Mouse (Mus musculus) c-Kit-positive CD71-negative TER-119-negative erythroid progenitor cells, embryonic 14.5 days (primary cell): Measurements from ENCODE around the gene Hpdl.
"Not testable (repeated sequence)": the region's sequence is repeated elsewhere in the genome, so short reads cannot be mapped to it uniquely, and the experiment has no call there.

ENCODE experiments used
- DNase-seq: peaks from one replicate; pipeline ENCODE4 v3.0.0-alpha.2; 2013; ENCODE audit warnings: low read depth

The Hpdl gene

DNA sequence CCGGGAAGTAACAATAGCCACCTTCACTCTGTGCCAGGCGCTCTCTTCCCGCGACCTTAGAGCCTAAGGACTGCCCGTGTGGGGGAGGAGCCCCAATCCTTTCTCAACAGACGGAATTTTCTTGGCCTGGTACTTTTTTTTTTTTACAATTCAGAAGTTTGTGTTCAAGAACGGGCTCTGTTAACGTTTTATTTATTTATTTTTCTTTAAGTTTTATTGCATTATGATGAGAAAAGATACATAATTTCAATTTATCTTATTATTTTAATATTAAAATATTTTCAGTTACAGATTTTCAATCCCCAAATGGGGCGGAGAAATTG lies at the start of gene Hpdl:
TSS of gene Hpdl (minus strand) at position 14 of the 323 bp plus-strand sequence.
- DNase-seq: no peak

DNA sequence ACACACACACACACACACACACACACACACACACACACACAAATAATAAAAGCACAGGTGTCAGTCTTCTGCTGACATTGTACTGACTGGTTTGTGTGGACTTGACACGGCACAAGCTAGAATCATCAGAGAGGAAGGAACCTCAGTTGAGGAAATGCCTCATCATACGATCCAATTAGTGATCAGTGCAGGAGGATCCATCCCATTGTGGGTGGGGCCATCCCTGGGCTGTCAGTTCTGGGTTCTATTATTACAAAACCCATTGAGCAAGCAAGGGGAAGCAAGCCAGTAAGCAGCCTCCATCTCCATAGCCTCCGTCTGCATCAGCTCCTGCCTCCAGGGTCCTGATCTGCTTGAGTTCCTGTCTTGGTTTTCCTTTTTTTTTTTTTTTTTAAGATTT lies 48.4 kb upstream of the Hpdl start:
- no peak for DNase-seq

DNA sequence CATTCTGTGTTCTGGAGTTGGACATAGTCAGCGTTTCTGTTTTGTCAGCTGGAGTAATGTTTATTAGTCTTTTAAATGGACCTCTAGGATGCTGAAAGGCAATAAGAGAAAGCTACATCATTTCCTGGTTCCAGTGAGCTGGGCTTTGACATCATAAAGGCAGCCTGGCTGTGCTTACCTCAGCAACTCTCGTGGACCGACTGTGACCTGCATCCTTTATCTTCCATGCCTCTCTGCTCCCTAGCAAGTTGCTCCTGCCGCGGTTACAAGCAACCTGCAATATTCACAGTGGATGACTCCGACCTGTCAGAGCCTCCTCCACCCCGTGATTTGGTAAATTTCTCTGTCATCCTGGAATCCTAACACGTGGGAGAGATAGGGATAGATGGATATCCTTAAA lies 40.5 kb upstream of the Hpdl start:
- DNase-seq: no peak

DNA sequence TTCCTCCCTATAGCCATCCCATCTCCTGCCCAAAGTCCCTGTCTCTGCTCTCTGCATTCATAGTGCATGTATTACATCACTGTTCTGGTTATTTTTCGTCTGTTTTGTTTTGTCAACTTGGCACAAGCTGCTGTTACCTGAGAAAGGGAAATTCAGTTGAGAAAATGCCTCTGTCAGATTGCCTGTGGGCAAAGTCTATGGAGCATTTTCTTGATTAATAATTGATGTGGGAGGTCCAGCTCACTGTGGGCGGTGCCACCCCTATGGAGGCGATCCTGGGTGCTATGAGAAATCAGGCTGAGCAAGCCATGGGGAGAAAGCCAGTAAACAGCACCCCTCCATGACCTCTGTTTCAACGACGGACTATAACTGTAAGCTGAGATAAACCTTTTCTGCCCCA lies 38.2 kb upstream of the Hpdl start:
- DNase-seq: no peak

DNA sequence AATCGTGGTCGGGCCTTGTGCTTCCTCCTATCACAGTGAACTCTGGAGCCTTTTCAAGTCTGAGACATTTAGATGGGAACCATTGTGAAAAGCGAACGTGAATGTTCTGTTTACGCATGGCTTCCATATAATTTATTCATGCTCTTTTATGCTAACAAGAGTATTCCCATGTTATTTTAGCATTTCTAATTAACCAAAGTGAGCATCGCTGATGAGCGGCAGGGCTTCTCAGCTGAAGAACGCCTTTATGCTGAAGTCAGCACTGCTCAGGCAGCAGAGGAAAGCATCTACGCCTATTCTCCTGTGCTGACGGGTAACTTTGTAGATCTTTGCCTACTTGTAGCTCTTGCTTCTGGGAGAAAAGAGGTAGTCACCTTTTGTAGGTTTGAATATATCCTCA lies 35.7 kb upstream of the Hpdl start:
- no peak for DNase-seq

DNA sequence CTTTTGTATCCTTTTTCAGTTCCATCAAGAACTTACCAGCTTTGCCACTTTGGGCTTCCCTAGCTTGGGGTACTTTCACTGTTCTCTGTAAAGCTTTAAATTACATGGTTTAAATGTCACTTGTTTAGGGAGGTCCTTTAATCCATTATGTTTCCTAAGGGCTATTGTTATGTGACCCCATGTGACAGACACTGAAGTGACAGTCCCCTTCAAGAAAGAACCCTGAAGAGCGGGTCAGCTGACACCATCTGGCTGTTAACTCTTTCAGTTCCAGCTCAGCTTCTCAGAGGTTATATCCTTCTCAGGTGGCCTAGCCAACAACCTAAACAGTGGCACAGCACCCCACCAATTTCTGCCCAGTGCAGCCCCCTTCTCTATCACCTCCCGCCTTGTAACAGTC lies 32.8 kb upstream of the Hpdl start:
- no peak for DNase-seq

DNA sequence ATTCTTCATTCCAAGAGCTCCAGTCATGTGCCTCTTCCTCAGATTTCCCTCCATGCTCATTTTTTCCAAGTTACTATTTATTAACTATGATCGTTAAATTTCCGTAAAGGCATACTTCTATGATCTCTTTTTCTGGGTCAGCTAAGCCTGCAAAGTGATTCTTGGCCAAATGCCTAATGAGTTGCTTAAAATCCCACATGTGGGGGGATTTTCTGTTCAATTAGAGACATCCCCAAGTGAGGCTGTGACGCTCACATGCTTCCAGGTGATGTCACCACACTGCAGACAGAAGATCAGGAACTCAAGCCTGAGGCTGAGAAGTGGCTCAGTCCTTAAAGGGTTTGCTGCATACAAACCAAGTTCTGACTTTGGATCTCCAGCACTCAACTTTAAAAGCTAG lies 28.4 kb upstream of the Hpdl start:
- DNase-seq: no peak

DNA sequence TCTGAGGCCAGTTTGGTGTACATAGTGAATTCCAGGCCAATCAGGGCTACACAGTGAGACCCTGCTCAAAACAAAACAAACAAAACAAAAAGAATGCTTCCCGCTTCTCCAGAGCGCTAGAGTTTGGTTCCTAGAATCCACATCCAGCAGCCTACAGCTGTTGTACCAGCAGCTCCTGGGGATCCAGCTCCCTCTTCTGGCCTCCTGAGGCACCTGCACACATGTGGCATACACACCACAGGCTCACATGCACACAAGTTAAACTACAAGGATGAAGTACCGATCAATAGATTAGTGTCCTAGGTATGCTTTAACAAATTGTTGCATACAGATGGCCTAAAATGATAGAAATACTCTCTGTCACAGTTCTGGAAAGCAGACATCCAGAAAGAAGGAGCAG lies 22.8 kb upstream of the Hpdl start:
- no peak for DNase-seq

DNA sequence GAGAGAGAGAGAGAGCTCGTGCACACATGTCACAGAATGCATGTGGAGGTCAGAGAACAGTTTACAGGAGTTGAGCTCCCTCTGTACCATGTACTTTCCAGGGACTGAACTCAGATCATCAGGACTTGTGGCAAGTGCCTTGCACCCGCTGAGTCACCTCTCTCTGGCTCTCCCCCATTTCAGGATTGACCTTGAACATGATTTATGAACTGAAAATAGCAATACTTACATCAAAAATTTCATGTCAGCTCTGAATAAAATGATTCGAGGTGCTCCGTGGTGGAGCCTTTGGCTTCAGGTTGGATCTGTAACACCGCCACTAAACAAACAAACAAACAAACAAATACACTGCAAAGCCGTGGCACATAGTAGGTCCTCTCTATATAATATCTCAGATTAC lies 19.3 kb upstream of the Hpdl start:
- no peak for DNase-seq

DNA sequence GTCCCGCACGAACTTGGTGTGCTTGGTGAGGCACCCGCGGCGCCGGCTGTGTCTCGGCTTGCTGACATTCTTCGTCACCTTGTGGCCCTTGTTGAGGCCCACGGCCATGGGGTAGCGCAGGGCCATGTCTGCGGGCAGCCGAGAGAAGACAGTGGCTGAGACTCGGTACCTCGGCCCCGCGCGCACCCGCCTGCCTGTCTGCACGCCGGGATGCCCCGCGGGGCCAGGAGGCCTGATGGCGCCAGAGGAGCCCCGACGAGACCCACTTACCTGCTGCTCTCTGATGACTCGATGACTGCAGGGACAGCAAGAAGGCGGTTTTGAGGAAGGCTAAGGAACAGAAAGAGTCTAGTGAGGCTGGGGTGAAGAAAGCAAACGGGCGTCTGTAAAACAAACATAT lies 18.6 kb upstream of the Hpdl start:
- not testable (repeated sequence) for DNase-seq

DNA sequence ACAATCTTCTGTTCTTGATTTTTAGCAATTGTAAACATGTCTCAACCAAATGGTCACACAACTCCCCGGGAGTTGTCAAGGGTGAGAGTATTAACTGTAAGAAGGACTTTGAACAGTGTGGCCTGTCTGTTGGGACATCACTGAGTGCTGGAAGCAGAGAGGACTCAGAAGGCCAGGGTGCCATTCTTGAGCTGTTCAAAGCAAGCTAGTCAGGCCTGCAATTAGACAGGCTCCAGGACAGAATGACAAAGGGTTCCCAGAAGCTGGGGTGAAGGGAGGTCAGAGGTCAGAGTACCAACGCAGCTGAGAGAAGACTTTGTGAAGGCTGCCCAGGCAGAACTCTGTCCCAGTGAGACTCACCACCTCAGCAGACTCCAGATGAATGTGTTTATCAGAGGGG lies 17.5 kb upstream of the Hpdl start:
- no peak for DNase-seq

DNA sequence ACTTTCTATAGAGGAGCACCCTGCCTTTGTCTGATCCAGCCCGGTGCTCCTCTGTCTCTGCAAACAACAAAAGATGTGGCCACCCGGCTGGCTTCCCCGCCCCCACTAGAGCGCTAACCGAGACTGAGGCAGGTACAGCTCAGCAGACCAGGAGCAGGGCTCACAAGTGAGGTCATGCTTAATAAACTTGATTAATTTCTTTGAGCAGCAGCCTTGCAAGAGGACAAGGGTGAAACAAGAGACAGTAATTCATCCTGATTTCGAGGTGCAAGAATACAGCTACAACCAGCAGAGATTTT lies 8.5 kb upstream of the Hpdl start:
- no peak for DNase-seq

DNA sequence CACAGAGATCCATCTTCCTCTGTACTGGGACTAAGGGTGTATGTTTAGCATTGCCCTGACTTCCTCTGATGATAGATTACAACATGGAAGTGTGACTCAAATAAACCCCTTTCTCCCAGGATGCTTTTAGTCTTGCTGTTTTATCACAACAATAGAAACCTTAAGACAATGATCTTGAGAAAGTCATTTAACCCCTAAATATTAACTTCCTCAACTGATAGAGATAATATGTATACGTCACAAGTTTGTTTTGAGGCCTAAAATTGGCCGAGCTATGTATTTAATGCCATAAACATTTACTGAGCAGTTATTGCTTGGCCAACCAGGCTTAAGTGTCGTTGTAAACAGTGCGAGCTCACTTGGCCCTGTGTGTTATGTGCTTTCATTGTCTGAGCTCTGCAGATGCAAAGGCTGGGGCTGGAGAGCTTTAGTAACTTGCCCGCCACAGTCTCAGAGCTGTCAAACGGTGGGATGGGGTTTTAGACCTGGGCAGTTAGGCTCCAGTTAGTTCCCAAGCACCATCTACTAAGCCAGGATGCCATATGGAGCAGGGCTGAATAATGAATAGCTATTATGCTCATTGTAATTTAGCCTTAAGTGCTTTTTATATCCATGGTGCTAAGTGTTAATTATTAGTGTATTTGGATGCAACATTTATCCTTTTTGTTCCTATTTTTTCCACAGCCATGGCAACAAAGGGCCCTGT lies 8.0 kb upstream of the Hpdl start:
- DNase-seq: no peak

DNA sequence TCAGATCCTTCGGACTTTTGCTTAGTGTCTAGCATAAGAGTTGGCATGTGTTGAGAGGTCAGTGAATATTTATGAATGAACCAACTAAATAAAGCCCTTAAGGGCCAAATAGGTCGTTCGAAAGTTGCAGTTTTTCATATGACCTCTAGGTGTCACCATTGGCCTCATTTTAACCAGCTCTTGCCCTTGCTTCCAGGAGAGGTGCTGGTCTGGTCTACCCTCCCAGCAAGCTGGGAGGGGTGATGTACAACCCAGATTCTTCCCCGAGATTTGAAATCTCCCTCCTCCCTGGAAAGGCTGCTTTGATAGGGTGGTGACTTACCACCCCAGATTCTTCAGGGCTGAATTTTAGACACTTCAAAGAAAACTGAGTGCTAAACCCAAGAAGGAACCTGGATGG lies 6.3 kb upstream of the Hpdl start:
- DNase-seq: peak; percentile 56

DNA sequence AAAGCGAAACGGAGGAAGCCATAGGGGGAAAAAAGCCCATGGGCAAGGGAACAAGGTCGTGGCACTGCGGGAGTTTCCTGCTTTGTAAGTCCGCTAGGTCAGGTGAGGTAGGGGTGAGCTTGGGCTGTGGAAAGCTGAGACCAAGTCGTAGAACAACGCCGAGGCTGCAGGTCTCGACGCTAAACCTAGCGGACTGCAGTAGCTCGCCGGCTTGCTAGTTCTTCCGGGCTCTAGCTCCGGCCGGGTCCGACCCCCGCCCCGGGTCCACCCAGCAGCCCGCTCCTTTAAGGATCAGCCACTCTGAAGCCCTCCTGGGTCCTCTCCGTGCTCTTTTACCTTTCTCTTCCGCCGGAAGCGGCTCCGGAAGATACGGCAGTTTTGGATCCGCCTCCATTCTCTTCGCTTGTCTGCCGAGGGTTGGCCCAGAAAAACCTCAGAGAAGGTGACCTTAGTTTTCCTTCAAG lies 3.1 kb upstream of the Hpdl start:
- no peak for DNase-seq

DNA sequence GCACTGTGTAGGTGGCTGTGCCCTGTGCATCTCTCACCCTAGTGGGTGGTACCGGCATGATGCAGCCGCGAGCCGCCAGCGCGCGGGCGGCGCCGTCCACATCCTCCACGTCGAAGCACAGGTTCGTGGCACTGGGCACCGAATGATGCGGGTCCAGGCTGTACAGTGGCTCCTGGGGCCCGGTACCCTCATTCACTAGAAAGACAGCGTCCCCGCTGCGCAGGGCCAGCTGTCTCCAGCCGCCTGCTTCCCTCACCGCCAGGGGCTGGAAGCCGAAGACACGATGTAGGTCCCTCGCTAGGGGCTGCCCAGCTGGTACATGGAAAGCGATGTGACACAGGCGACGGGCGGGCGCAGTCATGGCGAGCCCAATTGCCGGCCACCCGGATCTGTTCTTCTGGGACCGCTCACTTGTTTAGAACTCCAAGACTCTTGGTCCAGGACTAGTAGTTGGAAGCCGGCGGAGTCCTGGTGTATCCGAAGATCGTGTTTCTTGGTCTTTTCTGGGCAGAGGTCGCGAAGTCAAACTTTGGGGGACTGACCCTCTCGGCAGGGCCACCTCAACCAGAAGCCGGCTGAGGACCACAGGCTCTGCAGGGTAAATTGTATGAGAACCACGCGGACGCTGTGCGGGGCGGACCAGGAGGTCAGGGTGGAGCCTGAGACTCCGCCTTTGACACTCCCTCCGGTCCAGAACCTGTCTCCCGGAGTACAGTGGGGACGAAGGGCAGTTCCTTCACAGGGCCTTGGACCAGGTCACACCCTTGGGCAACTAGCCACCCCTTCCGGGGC lies 409 bp downstream of the Hpdl start:
- DNase-seq: no peak

DNA sequence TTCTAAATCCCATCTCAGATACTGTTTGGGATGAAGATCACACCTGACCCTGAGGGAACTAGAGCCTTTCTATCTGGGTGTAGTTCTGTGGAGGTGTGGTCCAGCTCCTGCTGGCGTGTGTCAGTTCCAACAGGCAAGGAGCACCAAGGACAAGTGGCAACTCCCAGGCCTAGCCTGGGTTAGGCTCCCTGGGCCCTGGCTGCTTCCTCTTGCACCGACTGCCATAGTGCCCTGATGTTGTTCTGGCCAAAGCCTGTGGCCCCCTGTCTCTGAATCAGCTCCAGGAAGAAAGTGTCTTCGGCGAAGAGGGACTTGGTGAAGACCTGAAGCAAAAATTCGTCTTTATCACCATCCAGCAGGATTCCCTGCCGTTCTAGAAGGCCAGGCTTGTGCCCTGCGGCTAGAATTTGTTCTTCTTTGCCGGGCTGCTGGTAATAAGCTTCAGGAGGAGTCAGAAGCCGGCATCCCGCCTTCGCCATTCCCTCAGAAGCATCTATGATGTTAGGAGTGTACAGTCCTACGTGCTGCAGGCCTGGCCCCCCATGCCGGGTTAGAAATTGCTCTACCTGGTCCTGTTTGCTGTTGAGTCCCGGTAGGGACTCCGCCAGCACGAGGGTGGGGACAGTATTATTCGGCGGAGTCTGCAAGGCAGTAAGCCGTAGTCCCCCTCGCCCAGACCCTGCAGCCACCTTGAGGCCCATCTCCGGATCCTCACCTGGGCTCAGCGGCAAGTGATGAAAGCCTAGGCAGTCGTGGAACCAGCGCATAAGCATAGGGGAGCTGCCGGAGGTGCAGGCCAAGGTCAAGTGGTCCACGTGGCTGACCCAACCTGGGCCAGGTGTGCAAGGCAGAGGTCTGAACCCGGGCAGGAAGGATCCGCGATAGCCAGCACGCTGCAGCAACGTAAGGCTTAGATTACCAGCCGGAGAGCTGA lies 1.3 kb downstream of the Hpdl start:
- no peak for DNase-seq

DNA sequence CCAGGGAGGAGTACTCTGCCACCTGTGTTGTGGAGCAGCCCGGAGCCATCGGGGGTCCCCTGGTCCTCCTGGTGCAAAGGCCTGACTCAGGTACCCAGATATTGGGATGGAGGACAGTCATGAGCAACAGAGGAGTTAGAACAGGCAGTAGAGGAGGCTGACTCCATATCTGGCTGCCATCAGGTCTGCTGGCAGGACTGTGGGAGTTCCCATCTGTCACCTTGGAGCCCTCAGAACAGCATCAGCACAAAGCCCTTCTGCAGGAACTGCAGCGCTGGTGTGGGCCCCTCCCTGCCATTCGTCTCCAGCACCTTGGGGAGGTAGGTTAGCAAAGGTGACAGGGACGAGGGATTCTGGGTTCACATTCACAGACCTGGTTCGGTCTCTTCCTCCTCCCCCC lies 4.0 kb downstream of the Hpdl start:
- no peak for DNase-seq

DNA sequence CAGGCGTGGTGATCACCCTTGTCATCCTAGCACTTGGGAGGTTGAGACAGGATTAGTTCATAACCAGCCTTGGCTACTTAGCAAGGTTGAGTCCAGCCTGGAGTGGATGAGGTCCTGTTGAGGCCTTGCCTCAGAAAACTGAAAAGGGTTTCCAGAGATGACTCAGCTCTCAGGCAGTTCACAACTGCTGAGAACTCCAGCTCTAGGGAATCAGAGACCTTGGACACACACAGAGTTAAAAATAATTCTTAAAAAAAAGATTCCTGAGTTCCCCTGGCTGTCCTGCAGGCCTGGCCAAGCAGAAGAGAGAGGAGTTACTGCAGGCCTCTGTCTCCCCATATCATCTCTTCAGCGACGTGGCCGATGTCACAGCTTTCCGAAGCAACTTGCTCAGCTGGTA lies 6.2 kb downstream of the Hpdl start:
- no peak for DNase-seq

DNA sequence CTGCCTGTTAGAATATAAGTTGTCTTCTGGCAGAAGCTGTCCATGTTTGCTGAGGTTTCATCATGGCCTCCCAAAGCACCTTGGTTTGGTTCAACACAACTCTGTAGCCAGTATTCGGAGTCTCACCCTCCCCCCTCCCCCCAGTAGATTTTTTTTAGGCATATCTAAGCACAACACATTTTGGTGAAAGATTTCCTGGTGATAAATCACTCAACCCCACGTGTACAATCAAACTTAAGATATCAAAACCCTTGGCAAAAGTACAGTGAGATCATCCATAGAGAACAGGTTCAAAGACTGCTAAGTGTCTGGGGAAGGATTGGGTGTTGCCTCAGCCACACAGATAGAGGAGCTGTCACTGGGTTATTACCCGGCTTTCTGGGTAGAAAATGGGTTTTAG lies 10.5 kb downstream of the Hpdl start:
- no peak for DNase-seq

DNA sequence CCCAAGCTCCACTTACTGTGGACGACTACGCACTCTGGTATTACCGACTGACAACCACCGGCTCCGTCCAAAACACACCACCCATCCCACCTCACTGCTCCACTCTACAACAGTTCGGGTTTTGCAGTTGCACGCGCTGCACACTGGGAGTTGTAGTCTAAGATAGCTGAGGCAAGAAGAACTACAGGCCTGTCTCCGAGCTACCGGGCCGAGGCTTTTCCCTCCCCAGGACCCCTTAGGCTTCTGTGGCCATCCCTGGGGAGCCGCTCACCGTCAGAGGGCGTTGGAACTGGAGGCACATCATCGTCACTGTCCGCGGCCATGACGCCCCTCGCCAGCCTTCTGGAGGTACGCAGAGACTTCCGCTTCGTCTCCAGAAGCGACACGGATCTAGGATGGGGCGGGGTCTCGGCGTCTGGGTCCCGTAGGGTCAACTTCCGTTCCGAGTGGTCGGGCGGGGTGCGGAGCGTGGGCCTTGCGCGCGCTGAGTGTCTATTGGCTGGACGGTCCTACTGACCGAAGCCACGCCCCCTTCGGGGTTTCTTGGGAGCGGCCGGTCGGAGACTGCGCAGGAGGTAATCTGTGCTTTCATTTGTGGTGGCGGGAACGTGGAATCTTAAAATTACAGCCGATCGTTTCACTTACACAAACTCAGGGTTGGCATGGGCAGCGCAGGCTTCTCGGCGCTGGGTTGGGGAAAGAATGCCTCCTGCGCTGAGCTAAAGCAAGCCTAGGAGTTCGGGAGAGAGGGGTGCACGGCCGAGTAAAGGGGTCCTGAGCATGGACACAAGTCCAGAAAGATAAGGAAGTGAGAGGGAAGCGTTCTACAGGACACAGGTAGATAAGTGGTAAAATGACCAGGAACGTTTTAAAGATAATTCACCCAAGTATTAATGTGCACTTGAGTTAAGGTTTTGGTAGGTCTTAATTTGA lies 14.0 kb downstream of the Hpdl start, which contains the start of the genes Toe1 and Mutyh:
TSS of gene Toe1 (minus strand) at position 444 of the 933 bp plus-strand sequence.
TSS of gene Mutyh (plus strand) at position 527 of the 933 bp plus-strand sequence.
- peak; percentile 96 for DNase-seq

DNA sequence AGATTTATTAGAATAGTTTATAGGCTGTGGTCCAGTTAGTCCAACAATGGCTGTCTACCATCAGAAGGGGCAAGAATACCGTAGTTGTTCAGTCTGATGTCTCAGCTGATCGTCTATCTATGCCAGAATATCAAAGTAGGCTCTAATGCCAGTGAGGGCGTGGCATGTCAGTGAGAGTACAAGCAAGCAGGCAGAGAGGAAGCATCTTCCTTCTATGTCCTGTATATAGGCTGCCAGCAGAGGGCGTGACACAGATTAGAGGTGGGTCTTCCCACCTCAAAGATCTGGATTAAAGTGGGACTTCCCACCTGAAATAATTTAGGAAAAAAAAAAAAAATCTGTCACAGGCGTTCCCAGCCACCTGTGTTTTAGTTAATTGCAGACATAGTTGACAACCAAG lies 21.6 kb downstream of the Hpdl start:
- no peak for DNase-seq
